In the genomic region with DNA sequence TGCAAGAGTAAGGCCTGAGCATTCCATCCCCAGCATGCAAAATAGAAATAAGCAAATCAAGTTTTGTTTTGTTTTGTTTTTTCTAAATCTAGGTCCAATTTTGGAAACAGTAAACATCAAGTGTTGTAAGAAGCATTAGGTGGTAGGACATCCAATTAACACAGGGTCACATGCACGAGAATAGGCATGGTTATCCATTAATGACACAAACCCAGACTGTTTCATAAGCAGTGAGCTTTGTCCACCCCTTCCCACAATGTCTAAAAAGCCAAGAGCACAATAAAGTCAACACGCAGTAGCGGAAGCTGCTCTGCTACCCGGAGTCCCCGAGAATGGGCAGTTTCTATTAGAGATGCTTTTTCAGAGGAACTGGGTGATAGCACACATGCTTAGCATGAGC, we compare ENCODE assay signal across 27 mouse cellular contexts. TPM values are rescaled to one million over a fixed set of nuclear protein-coding genes. Genes with fewer than 3 reads are reported as not detected.
DNase-seq lines count a peak whose midpoint lies in the region; ATAC-seq and TF ChIP-seq lines count a peak whose summit lies in the region.
"Had no signal": no experiment of that assay in that cellular context is flagged by ENCODE, and none has a peak within 500 bp of the region (broad histone marks: within the 10 kb centered on the region; RNA-seq: fewer than 3 reads in every experiment).

No protein-coding gene starts in this region.

- H3K9ac ChIP-seq in kidney, postnatal 0 days (ENCODE audit: low read depth, low read length), result no peak overlapping the region
- no peak overlapping the region for H3K9ac ChIP-seq in liver, embryonic 16.5 days (ENCODE audit: low read depth, low read length)
- H3K9ac ChIP-seq in forebrain, embryonic 11.5 days (ENCODE audit: low read length), result no peak overlapping the region
- H3K9ac ChIP-seq: forebrain, embryonic 12.5 days; hindbrain, embryonic 15.5 days; lung, embryonic 15.5 days; midbrain, embryonic 12.5 days; neural tube, embryonic 12.5 days had no signal

- no peak overlapping the region for H3K4me2 ChIP-seq in kidney, postnatal 0 days (ENCODE audit: low read length)
- no peak overlapping the region for H3K4me2 ChIP-seq in liver, embryonic 16.5 days (ENCODE audit: low read depth, low read length)
- no peak overlapping the region for H3K4me2 ChIP-seq in forebrain, embryonic 11.5 days (ENCODE audit: low read depth, low read length, severe bottlenecking)
- H3K4me2 ChIP-seq: forebrain, embryonic 12.5 days; hindbrain, embryonic 15.5 days; lung, embryonic 15.5 days; midbrain, embryonic 12.5 days; neural tube, embryonic 12.5 days had no signal

- no peaks in the 10 kb centered on the region for H3K9me3 ChIP-seq in kidney, postnatal 0 days (replicated peaks; ENCODE audit: low read length)
- H3K9me3 ChIP-seq in liver, embryonic 16.5 days (replicated peaks; ENCODE audit: control insufficient read depth, low read length), result no peaks in the 10 kb centered on the region
- no peaks in the 10 kb centered on the region for H3K9me3 ChIP-seq in forebrain, embryonic 11.5 days (ENCODE audit: control insufficient read depth, low read length)
- H3K9me3 ChIP-seq: forebrain, embryonic 12.5 days; hindbrain, embryonic 10.5 days; hindbrain, embryonic 15.5 days; lung, embryonic 15.5 days; megakaryocyte, embryonic 14.5 days; midbrain, embryonic 12.5 days; neural tube, embryonic 12.5 days had no signal

- DNase-seq in kidney, adult 18-20 months, result peak; percentile 63
- peak; percentile 91 for DNase-seq in kidney, adult 2 months
- DNase-seq in kidney, postnatal 0 days (ENCODE audit: low spot score), result no peak
- DNase-seq in lung, postnatal 10 days, result no peak
- no peak for DNase-seq in forebrain, embryonic 11.5 days (ENCODE audit: low spot score)
- no peak for DNase-seq in left cerebral cortex, adult 2 months (ENCODE audit: extremely low spot score in 1 of 2, low spot score in 2 of 2)
- DNase-seq: adrenal gland, adult 2 months; adrenal gland, postnatal 36 days; B cell, adult 2 months; cerebellum, adult 18-20 months; cerebellum, postnatal 14 days; gastrocnemius, postnatal 10 days; heart, postnatal 14 days; left cerebral cortex, postnatal 4 days; lung, postnatal 4 days; right cerebral cortex, postnatal 14 days had no signal

- no peak overlapping the region for H3K4me3 ChIP-seq in kidney, adult 2 months (ENCODE audit: insufficient read depth, low read depth, low read length)
- H3K4me3 ChIP-seq in kidney, postnatal 0 days (replicated peaks; ENCODE audit: low read depth, low read length), result no peak overlapping the region
- no peak overlapping the region for H3K4me3 ChIP-seq in liver, embryonic 16.5 days (ENCODE audit: low read depth, low read length)
- H3K4me3 ChIP-seq in forebrain, embryonic 11.5 days (ENCODE audit: low read depth, low read length), result no peak overlapping the region
- no peak overlapping the region for H3K4me3 ChIP-seq in left cerebral cortex, adult 2 months
- H3K4me3 ChIP-seq: erythroblast, embryonic 14.5 days; forebrain, embryonic 12.5 days; hindbrain, embryonic 10.5 days; hindbrain, embryonic 15.5 days; lung, embryonic 15.5 days; megakaryocyte, embryonic 14.5 days; midbrain, embryonic 12.5 days; myocyte; neural tube, embryonic 12.5 days had no signal

- intact Hi-C loops in left cerebral cortex, adult 2 months (cut with DNase I), result no loop called here

- H3K27me3 ChIP-seq in kidney, adult 2 months (replicated peaks; ENCODE audit: control insufficient read depth, insufficient read depth, low read length), result no peaks in the 10 kb centered on the region
- no peaks in the 10 kb centered on the region for H3K27me3 ChIP-seq in kidney, postnatal 0 days (ENCODE audit: insufficient read depth, low read length)
- no peaks in the 10 kb centered on the region for H3K27me3 ChIP-seq in liver, embryonic 16.5 days (ENCODE audit: control insufficient read depth, insufficient read depth, low read depth, low read length)
- H3K27me3 ChIP-seq in forebrain, embryonic 11.5 days (ENCODE audit: control insufficient read depth, insufficient read depth, low read length), result no peaks in the 10 kb centered on the region
- H3K27me3 ChIP-seq: forebrain, embryonic 12.5 days; hindbrain, embryonic 15.5 days; lung, embryonic 15.5 days; megakaryocyte, embryonic 14.5 days; midbrain, embryonic 12.5 days; neural tube, embryonic 12.5 days had no signal

- TF ChIP-seq CTCF in kidney, adult 2 months (conservative IDR thresholded peaks at IDR 0.05; ENCODE audit: insufficient read depth, insufficient read length, low read depth, low read length), result no peak
- no peak for TF ChIP-seq CTCF in kidney, postnatal 0 days (IDR thresholded peaks at IDR 0.05; ENCODE audit: low read depth)
- TF ChIP-seq CTCF in left cerebral cortex, adult 2 months (IDR thresholded peaks at IDR 0.05), result no peak

- TF ChIP-seq POLR2A in kidney, adult 2 months (IDR thresholded peaks at IDR 0.05; ENCODE audit: low read depth, low read length), result no peak

- peaks cover 34% of the 10 kb centered on the region; the same call in 1 of the 2 replicates for H3K4me1 ChIP-seq in kidney, adult 2 months (ENCODE audit: control insufficient read depth, insufficient read depth, low read length)
- H3K4me1 ChIP-seq in kidney, postnatal 0 days (replicated peaks; ENCODE audit: insufficient read depth, low read length), result no peaks in the 10 kb centered on the region
- H3K4me1 ChIP-seq in liver, embryonic 16.5 days (ENCODE audit: control insufficient read depth, low read depth, low read length), result peaks cover 12% of the 10 kb centered on the region
- H3K4me1 ChIP-seq in forebrain, embryonic 11.5 days (replicated peaks; ENCODE audit: control insufficient read depth, insufficient read depth, low read length), result no peaks in the 10 kb centered on the region
- H3K4me1 ChIP-seq: forebrain, embryonic 12.5 days; hindbrain, embryonic 10.5 days; hindbrain, embryonic 15.5 days; lung, embryonic 15.5 days; midbrain, embryonic 12.5 days; neural tube, embryonic 12.5 days had no signal

- no peaks in the 10 kb centered on the region for H3K36me3 ChIP-seq in kidney, adult 2 months (ENCODE audit: control insufficient read depth, insufficient read depth, low read length)
- H3K36me3 ChIP-seq in kidney, postnatal 0 days (ENCODE audit: insufficient read depth, low read length), result no peaks in the 10 kb centered on the region
- no peaks in the 10 kb centered on the region; the same call in 1 of the 2 replicates for H3K36me3 ChIP-seq in liver, embryonic 16.5 days (ENCODE audit: control insufficient read depth, insufficient read depth)
- no peaks in the 10 kb centered on the region for H3K36me3 ChIP-seq in forebrain, embryonic 11.5 days (ENCODE audit: control insufficient read depth, insufficient read depth, low read length)
- H3K36me3 ChIP-seq: forebrain, embryonic 12.5 days; hindbrain, embryonic 10.5 days; hindbrain, embryonic 15.5 days; lung, embryonic 15.5 days; midbrain, embryonic 12.5 days; neural tube, embryonic 12.5 days had no signal

- 43% methylated on average over 5 of the region's 5 CpGs for WGBS in kidney, adult 2 months
- 67% methylated on average over 5 of the region's 5 CpGs for WGBS in kidney, postnatal 0 days
- 75% methylated on average over 5 of the region's 5 CpGs for WGBS in liver, embryonic 16.5 days (ENCODE audit: insufficient replicate concordance)
- WGBS in forebrain, embryonic 11.5 days, result 81% methylated on average over 5 of the region's 5 CpGs

- no peak for ATAC-seq in kidney, postnatal 0 days (replicated peaks; ENCODE audit: low FRiP score, low read depth)
- ATAC-seq in liver, embryonic 16.5 days (ENCODE audit: low read depth), result peak; percentile 63
- ATAC-seq in forebrain, embryonic 11.5 days (replicated peaks; ENCODE audit: low FRiP score), result no peak
- ATAC-seq: inflammation-experienced regulatory T-cells, adult 6 months had no signal

- peak overlapping the region; percentile 92 for H3K27ac ChIP-seq in kidney, adult 2 months (ENCODE audit: insufficient read depth, low read depth, low read length)
- peak overlapping the region; percentile 64; the same call in 1 of the 2 replicates for H3K27ac ChIP-seq in kidney, postnatal 0 days
- peak overlapping the region; percentile 59; the same call in 1 of the 2 replicates for H3K27ac ChIP-seq in liver, embryonic 16.5 days (ENCODE audit: low read length)
- no peak overlapping the region for H3K27ac ChIP-seq in forebrain, embryonic 11.5 days (ENCODE audit: low read depth, low read length)
- H3K27ac ChIP-seq in left cerebral cortex, adult 2 months, result no peak overlapping the region
- H3K27ac ChIP-seq: forebrain, embryonic 12.5 days; hindbrain, embryonic 10.5 days; hindbrain, embryonic 15.5 days; lung, embryonic 15.5 days; midbrain, embryonic 12.5 days; neural tube, embryonic 12.5 days had no signal

RNA-seq across cellular contexts. Expression of gene Bid, which starts 11.5 kb away (rescaled TPM):
- polyA plus RNA-seq in kidney, adult 2 months (2012; rRNA removed), result 59.8 and 60.6 TPM in 2 replicates
- polyA plus RNA-seq in kidney, postnatal 0 days (2015; fragmentation: Nextera tagmentation; extraction: Ambion mirVana), result 34.2 and 35.8 TPM in 2 replicates
- polyA plus RNA-seq in liver, embryonic 16.5 days (2015; fragmentation: Nextera tagmentation; extraction: Ambion mirVana), result 20.2 and 21.5 TPM in 2 replicates
- polyA plus RNA-seq in forebrain, embryonic 11.5 days (2014; fragmentation: Nextera tagmentation; extraction: Ambion mirVana), result 15.0 and 16.0 TPM in 2 replicates
- total RNA-seq in left cerebral cortex, adult 2 months (2021), result 1 to 10 TPM; 9.0 to 9.8 TPM

Comparison
In these comparisons a context has a peak if more than half of its experiments do, and no peak if none do; other contexts are left out.
1. DNase-seq: peak in kidney, adult 18-20 months (single experiment) and kidney, adult 2 months (single experiment); none in kidney, postnatal 0 days (single experiment), lung, postnatal 10 days (single experiment), forebrain, embryonic 11.5 days (single experiment) and left cerebral cortex, adult 2 months (0 of 2).
2. H3K27ac ChIP-seq: peak in kidney, adult 2 months (single experiment), kidney, postnatal 0 days (single experiment) and liver, embryonic 16.5 days (single experiment); none in forebrain, embryonic 11.5 days (single experiment) and left cerebral cortex, adult 2 months (single experiment).